Mouse (Mus musculus): ENCODE measurements around the gene Actbl2. TPM values are rescaled to one million over a fixed set of nuclear protein-coding genes. Genes with fewer than 3 reads are reported as not detected.
A peak's percentile ranks its signal among the peaks of the same experiment; 100 is the strongest.

Actbl2 gene
- polyA plus RNA-seq, 1 experiment from 2014 or later = not detected

DNA sequence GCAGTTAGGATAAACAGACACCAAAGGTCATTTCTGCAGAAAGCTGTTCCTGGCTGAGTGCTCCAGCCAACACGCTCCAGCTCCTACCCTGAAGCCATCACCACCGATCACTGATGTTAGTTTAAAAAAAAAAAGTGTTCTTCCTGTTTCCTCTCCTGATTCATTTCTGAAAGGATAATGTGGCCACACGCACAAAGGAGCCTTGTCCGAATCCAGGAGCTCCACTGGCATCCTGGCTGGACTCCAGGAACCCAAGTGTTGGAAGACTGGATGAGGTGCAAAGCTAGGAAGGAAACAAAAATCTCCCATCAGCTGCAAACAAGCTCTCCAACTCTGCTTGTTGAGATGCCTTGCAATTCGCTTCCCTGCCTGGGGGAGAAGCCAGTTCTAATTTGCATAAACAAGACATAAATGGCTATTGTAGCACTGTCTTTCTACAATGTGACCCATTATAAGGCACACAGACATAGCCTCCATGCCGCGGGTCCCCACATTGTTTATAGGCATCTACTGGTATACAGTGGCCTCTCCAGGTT lies 37.2 kb downstream of the Actbl2 start:
- no peaks in the 10 kb centered on the region for H3K36me3 ChIP-seq (ENCODE audit: control insufficient read depth, insufficient read depth, low read length)
- 57% methylated on average over 7 of the region's 7 CpGs for WGBS

GRCm38 (mm10) chr13:111293478-111293877 lies 38.7 kb downstream of the Actbl2 start:
- 89% methylated on average over 2 of the region's 2 CpGs for WGBS
- H3K9me3 ChIP-seq (ENCODE audit: control insufficient read depth, low read length) = no peaks in the 10 kb centered on the region
- ATAC-seq (ENCODE audit: low FRiP score) (no peak), DNase-seq (ENCODE audit: low spot score) (no peak)
- H3K27ac ChIP-seq (ENCODE audit: low read depth, low read length) = no peak overlapping the region
- H3K4me3 ChIP-seq (ENCODE audit: low read depth, low read length) = no peak overlapping the region
- H3K27me3 ChIP-seq (ENCODE audit: control insufficient read depth, insufficient read depth, low read length) = no peaks in the 10 kb centered on the region
- no peaks in the 10 kb centered on the region for H3K4me1 ChIP-seq (replicated peaks; ENCODE audit: control insufficient read depth, insufficient read depth, low read length)
- no peak overlapping the region for H3K4me2 ChIP-seq (replicated peaks; ENCODE audit: low read depth, low read length)
- no peaks in the 10 kb centered on the region for H3K36me3 ChIP-seq (ENCODE audit: control insufficient read depth, insufficient read depth, low read length)
- no peak overlapping the region for H3K9ac ChIP-seq (ENCODE audit: low read depth, low read length)

More for the DNA sequence above, 37.2 kb downstream of the Actbl2 start:
- Histone ChIP-seq H3K4me2 (replicated peaks; ENCODE audit: low read depth, low read length) (no peak overlapping the region), H3K9ac (ENCODE audit: low read depth, low read length) (no peak overlapping the region), H3K27ac (ENCODE audit: low read depth, low read length) (no peak overlapping the region), H3K9me3 (ENCODE audit: control insufficient read depth, low read length) (no peaks in the 10 kb centered on the region), H3K27me3 (ENCODE audit: control insufficient read depth, insufficient read depth, low read length) (no peaks in the 10 kb centered on the region), H3K4me1 (replicated peaks; ENCODE audit: control insufficient read depth, insufficient read depth, low read length) (no peaks in the 10 kb centered on the region), H3K4me3 (ENCODE audit: low read depth, low read length) (no peak overlapping the region)
- ATAC-seq (ENCODE audit: low FRiP score) (no peak), DNase-seq (ENCODE audit: low spot score) (peak; percentile 13)

DNA sequence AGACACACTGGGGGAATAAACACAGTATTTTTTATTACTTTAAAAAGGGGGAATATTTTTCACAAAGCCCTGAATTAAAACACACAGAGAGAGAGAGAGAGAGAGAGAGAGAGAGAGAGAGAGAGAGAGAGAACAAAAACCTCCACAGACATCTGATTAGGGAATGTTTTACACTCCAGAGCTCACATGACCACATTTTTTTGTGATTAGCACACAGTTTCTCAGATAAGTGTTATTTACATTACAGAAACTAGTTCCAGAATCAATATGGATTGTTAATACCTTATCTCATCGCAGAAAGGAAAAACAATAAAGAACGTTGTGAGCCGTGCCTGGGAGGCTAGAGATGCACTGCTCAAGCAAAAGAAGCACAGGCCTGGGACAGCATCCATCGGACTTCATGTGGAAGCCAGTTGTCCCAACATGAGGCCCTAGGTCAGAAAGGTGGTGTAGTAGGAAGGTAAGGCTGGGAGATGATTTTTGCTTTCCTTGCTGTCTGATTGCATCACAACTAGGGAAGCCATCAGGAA lies 40.2 kb downstream of the Actbl2 start:
- WGBS = 79% methylated on average over 4 of the region's 4 CpGs
- ATAC-seq (ENCODE audit: low FRiP score) (no peak), DNase-seq (ENCODE audit: low spot score) (no peak)
- Histone ChIP-seq H3K4me3 (ENCODE audit: low read depth, low read length) (no peak overlapping the region), H3K36me3 (ENCODE audit: control insufficient read depth, insufficient read depth, low read length) (no peaks in the 10 kb centered on the region), H3K9me3 (ENCODE audit: control insufficient read depth, low read length) (no peaks in the 10 kb centered on the region), H3K4me1 (replicated peaks; ENCODE audit: control insufficient read depth, insufficient read depth, low read length) (no peaks in the 10 kb centered on the region), H3K9ac (ENCODE audit: low read depth, low read length) (no peak overlapping the region), H3K27me3 (ENCODE audit: control insufficient read depth, insufficient read depth, low read length) (no peaks in the 10 kb centered on the region), H3K4me2 (replicated peaks; ENCODE audit: low read depth, low read length) (no peak overlapping the region), H3K27ac (ENCODE audit: low read depth, low read length) (no peak overlapping the region)

DNA sequence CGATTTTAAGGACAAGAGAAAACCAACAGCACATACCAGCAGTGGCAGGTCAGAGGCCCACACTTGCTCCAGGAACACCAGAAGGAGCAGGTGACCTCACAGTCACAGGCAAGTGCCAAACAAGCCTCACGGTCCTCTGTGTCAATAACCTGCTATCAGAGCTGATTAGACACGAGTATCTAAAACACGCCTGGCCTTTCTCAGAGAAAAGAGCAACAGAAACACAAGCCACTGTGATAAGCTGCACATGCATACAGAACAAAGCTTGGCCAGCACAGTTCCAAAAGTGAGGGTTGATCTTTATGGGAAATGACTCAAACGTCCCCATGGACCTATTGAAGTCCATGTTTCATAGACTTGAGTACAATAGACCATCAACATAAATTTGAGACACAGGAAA lies 41.2 kb downstream of the Actbl2 start:
- Histone ChIP-seq H3K27me3 (ENCODE audit: control insufficient read depth, insufficient read depth, low read length) (no peaks in the 10 kb centered on the region), H3K9ac (ENCODE audit: low read depth, low read length) (no peak overlapping the region), H3K27ac (ENCODE audit: low read depth, low read length) (no peak overlapping the region), H3K4me1 (replicated peaks; ENCODE audit: control insufficient read depth, insufficient read depth, low read length) (no peaks in the 10 kb centered on the region), H3K9me3 (ENCODE audit: control insufficient read depth, low read length) (no peaks in the 10 kb centered on the region), H3K4me3 (ENCODE audit: low read depth, low read length) (no peak overlapping the region), H3K4me2 (replicated peaks; ENCODE audit: low read depth, low read length) (no peak overlapping the region), H3K36me3 (ENCODE audit: control insufficient read depth, insufficient read depth, low read length) (no peaks in the 10 kb centered on the region)
- DNase-seq (ENCODE audit: low spot score) = no peak
- no peak for ATAC-seq (ENCODE audit: low FRiP score)
- 74% methylated on average over 5 of the region's 5 CpGs for WGBS

DNA sequence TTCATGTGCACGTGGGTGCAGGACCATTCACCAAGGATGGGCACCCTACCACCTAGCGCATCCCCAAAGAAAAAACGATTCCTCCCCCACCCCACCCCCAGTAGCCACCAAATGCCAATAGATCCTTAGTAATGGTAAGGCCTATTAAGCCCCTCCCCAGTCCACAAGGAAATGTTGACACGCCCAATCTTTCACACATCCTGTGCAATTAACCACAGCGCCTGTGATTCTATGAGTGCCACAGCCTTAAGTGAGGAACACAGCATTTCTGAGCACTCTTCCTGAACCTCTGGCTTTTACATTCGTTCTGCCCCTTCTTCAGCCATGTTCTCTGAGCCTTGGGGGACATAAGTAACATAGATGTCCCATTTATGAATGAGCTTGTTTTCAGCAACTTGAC lies 42.8 kb downstream of the Actbl2 start:
- Histone ChIP-seq H3K4me1 (replicated peaks; ENCODE audit: control insufficient read depth, insufficient read depth, low read length) (no peaks in the 10 kb centered on the region), H3K9ac (ENCODE audit: low read depth, low read length) (no peak overlapping the region), H3K27me3 (ENCODE audit: control insufficient read depth, insufficient read depth, low read length) (no peaks in the 10 kb centered on the region), H3K36me3 (ENCODE audit: control insufficient read depth, insufficient read depth, low read length) (no peaks in the 10 kb centered on the region), H3K4me3 (ENCODE audit: low read depth, low read length) (no peak overlapping the region), H3K27ac (ENCODE audit: low read depth, low read length) (no peak overlapping the region), H3K4me2 (replicated peaks; ENCODE audit: low read depth, low read length) (no peak overlapping the region), H3K9me3 (ENCODE audit: control insufficient read depth, low read length) (no peaks in the 10 kb centered on the region)
- DNase-seq (ENCODE audit: low spot score) = no peak
- no peak for ATAC-seq (ENCODE audit: low FRiP score)
- WGBS = 86% methylated on average over 6 of the region's 6 CpGs

- no peak overlapping the region for H3K4me2 ChIP-seq (replicated peaks; ENCODE audit: low read depth, low read length)
- H3K4me3 ChIP-seq (ENCODE audit: low read depth, low read length) = no peak overlapping the region
- H3K27me3 ChIP-seq (ENCODE audit: control insufficient read depth, insufficient read depth, low read length) = no peaks in the 10 kb centered on the region
- no peaks in the 10 kb centered on the region for H3K4me1 ChIP-seq (replicated peaks; ENCODE audit: control insufficient read depth, insufficient read depth, low read length)
- WGBS = 87% methylated on average over 8 of the region's 8 CpGs
- ATAC-seq (ENCODE audit: low FRiP score) (no peak), DNase-seq (ENCODE audit: low spot score) (no peak)
- H3K27ac ChIP-seq (ENCODE audit: low read depth, low read length) = no peak overlapping the region
- no peak overlapping the region for H3K9ac ChIP-seq (ENCODE audit: low read depth, low read length)
- H3K9me3 ChIP-seq (ENCODE audit: control insufficient read depth, low read length) = no peaks in the 10 kb centered on the region
- no peaks in the 10 kb centered on the region for H3K36me3 ChIP-seq (ENCODE audit: control insufficient read depth, insufficient read depth, low read length)
Measured at GRCm38 (mm10) chr13:111299145-111299713, 44.4 kb downstream of the Actbl2 start.

DNA sequence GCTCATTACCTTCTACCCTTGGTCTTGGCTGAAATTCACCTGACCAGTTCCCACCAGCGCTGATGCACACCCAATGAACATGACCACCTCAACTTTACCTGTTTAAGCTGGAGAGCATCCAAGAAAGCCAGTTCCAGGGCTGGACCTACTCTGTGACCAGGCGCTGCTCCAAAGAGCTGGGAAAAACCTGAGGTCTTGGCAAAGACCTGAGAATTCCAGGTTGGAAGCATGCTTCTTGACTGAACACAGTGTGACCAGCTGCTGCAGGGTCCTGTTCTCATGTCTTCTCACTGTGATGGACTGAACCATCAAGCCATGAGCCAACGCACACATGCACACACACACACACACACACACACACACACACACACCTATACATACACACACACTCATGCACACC lies 46.0 kb downstream of the Actbl2 start:
- H3K27me3 ChIP-seq (ENCODE audit: control insufficient read depth, insufficient read depth, low read length) = no peaks in the 10 kb centered on the region
- no peak overlapping the region for H3K9ac ChIP-seq (ENCODE audit: low read depth, low read length)
- ATAC-seq (ENCODE audit: low FRiP score) = no peak
- H3K4me2 ChIP-seq (replicated peaks; ENCODE audit: low read depth, low read length) = no peak overlapping the region
- H3K4me1 ChIP-seq (replicated peaks; ENCODE audit: control insufficient read depth, insufficient read depth, low read length) = no peaks in the 10 kb centered on the region
- H3K9me3 ChIP-seq (ENCODE audit: control insufficient read depth, low read length) = no peaks in the 10 kb centered on the region
- H3K4me3 ChIP-seq (ENCODE audit: low read depth, low read length) = no peak overlapping the region
- no peak overlapping the region for H3K27ac ChIP-seq (ENCODE audit: low read depth, low read length)
- DNase-seq (ENCODE audit: low spot score) = no peak
- no peaks in the 10 kb centered on the region for H3K36me3 ChIP-seq (ENCODE audit: control insufficient read depth, insufficient read depth, low read length)
- WGBS = 93% methylated on average over 3 of the region's 3 CpGs

- no peak overlapping the region for H3K4me2 ChIP-seq (replicated peaks; ENCODE audit: low read depth, low read length)
- no peaks in the 10 kb centered on the region for H3K9me3 ChIP-seq (ENCODE audit: control insufficient read depth, low read length)
- 87% methylated on average over 2 of the region's 2 CpGs for WGBS
- no peaks in the 10 kb centered on the region for H3K36me3 ChIP-seq (ENCODE audit: control insufficient read depth, insufficient read depth, low read length)
- no peak overlapping the region for H3K9ac ChIP-seq (ENCODE audit: low read depth, low read length)
- H3K4me3 ChIP-seq (ENCODE audit: low read depth, low read length) = no peak overlapping the region
- no peak for ATAC-seq (ENCODE audit: low FRiP score)
- H3K27me3 ChIP-seq (ENCODE audit: control insufficient read depth, insufficient read depth, low read length) = no peaks in the 10 kb centered on the region
- no peaks in the 10 kb centered on the region for H3K4me1 ChIP-seq (replicated peaks; ENCODE audit: control insufficient read depth, insufficient read depth, low read length)
- no peak overlapping the region for H3K27ac ChIP-seq (ENCODE audit: low read depth, low read length)
- DNase-seq (ENCODE audit: low spot score) = no peak
Measured at GRCm38 (mm10) chr13:111301431-111301830, 46.6 kb downstream of the Actbl2 start.

GRCm38 (mm10) chr13:111304194-111304593 lies 49.4 kb downstream of the Actbl2 start:
- H3K27me3 ChIP-seq (ENCODE audit: control insufficient read depth, insufficient read depth, low read length) = no peaks in the 10 kb centered on the region
- no peak overlapping the region for H3K27ac ChIP-seq (ENCODE audit: low read depth, low read length)
- H3K36me3 ChIP-seq (ENCODE audit: control insufficient read depth, insufficient read depth, low read length) = no peaks in the 10 kb centered on the region
- WGBS = 86% methylated on average over 2 of the region's 2 CpGs
- no peak overlapping the region for H3K4me2 ChIP-seq (replicated peaks; ENCODE audit: low read depth, low read length)
- DNase-seq (ENCODE audit: low spot score) = no peak
- H3K9ac ChIP-seq (ENCODE audit: low read depth, low read length) = no peak overlapping the region
- H3K4me3 ChIP-seq (ENCODE audit: low read depth, low read length) = no peak overlapping the region
- H3K9me3 ChIP-seq (ENCODE audit: control insufficient read depth, low read length) = no peaks in the 10 kb centered on the region
- no peak for ATAC-seq (ENCODE audit: low FRiP score)
- H3K4me1 ChIP-seq (replicated peaks; ENCODE audit: control insufficient read depth, insufficient read depth, low read length) = no peaks in the 10 kb centered on the region
